Mouse (Mus musculus): Measurements from ENCODE around the gene Pla2g16. TPM values are rescaled to one million over a fixed set of nuclear protein-coding genes. Genes with fewer than 3 reads are reported as not detected.
A peak's percentile ranks its signal among the peaks of the same experiment; 100 is the strongest.

Gene Pla2g16
- 100 to 1,000 TPM in 1 of 2 experiments, 10 to 100 TPM in 1; 97.5 to 101 TPM for total RNA-seq (2021)
- long read RNA-seq, experiment 1, transcript Pla2g16-203 (5 exons, 1,901 nt), result minor isoform, 19 of 91 reads
- long read RNA-seq, experiment 1, transcript Pla2g16-201 (5 exons, 3,523 nt), result major isoform, 45 of 91 reads
- long read RNA-seq, experiment 1, partial matches to known transcripts, result 26 of 91 reads
- long read RNA-seq, experiment 1, other reads (novel, unspliced or antisense), result 1 of 91 reads
- long read RNA-seq, experiment 2, transcript Pla2g16-203 (5 exons, 1,901 nt), result minor isoform, 12 of 81 reads
- long read RNA-seq, experiment 2, transcript Pla2g16-201 (5 exons, 3,523 nt), result major isoform, 51 of 81 reads
- long read RNA-seq, experiment 2, partial matches to known transcripts, result 12 of 81 reads
- long read RNA-seq, experiment 2, other reads (novel, unspliced or antisense), result 6 of 81 reads

GRCm38 (mm10) chr19:7557328-7557822, at the start of gene Pla2g16:
TSS of gene Pla2g16 (plus strand) at chr19:7557459.
- DNase-seq, result peak; percentile 76

- DNase-seq, result no peak
These were observed 49.2 kb upstream of the Pla2g16 start for GRCm38 (mm10) chr19:7508026-7508425.

- no peak for DNase-seq
These were observed 40.8 kb upstream of the Pla2g16 start for GRCm38 (mm10) chr19:7516437-7516836.

- no peak for DNase-seq
These were observed 35.6 kb upstream of the Pla2g16 start for GRCm38 (mm10) chr19:7521619-7522018.

GRCm38 (mm10) chr19:7522856-7523255, 34.4 kb upstream of the Pla2g16 start:
- DNase-seq, result no peak

- DNase-seq, result no peak
These were observed 34.0 kb upstream of the Pla2g16 start for GRCm38 (mm10) chr19:7523292-7523691.

GRCm38 (mm10) chr19:7523781-7524180, 33.5 kb upstream of the Pla2g16 start:
- no peak for DNase-seq

- no peak for DNase-seq
These were observed 32.4 kb upstream of the Pla2g16 start for GRCm38 (mm10) chr19:7524879-7525278.

- DNase-seq, result peak; percentile 10
These were observed 28.4 kb upstream of the Pla2g16 start for GRCm38 (mm10) chr19:7528639-7529428.

- no peak for DNase-seq
These were observed 25.4 kb upstream of the Pla2g16 start for GRCm38 (mm10) chr19:7531906-7532305.

GRCm38 (mm10) chr19:7533891-7534290, 23.4 kb upstream of the Pla2g16 start:
- DNase-seq, result no peak

- no peak for DNase-seq
These were observed 8.3 kb upstream of the Pla2g16 start for GRCm38 (mm10) chr19:7548924-7549323.

- DNase-seq, result no peak
These were observed 5.5 kb upstream of the Pla2g16 start for GRCm38 (mm10) chr19:7551550-7552300.

GRCm38 (mm10) chr19:7552301-7552673, 5.0 kb upstream of the Pla2g16 start:
- DNase-seq, result no peak

- no peak for DNase-seq
These were observed 3.8 kb upstream of the Pla2g16 start for GRCm38 (mm10) chr19:7553441-7553840.

- no peak for DNase-seq
These were observed 2.4 kb upstream of the Pla2g16 start for GRCm38 (mm10) chr19:7554881-7555280.

GRCm38 (mm10) chr19:7556641-7557040, 618 bp upstream of the Pla2g16 start:
- DNase-seq, result no peak

GRCm38 (mm10) chr19:7557844-7558243, 585 bp downstream of the Pla2g16 start:
- DNase-seq, result no peak

- no peak for DNase-seq
These were observed 1.4 kb downstream of the Pla2g16 start for GRCm38 (mm10) chr19:7558675-7559074.

GRCm38 (mm10) chr19:7559986-7560385, 2.7 kb downstream of the Pla2g16 start:
- no peak for DNase-seq

- no peak for DNase-seq
These were observed 4.2 kb downstream of the Pla2g16 start for GRCm38 (mm10) chr19:7561456-7561855.

GRCm38 (mm10) chr19:7562601-7563129, 5.4 kb downstream of the Pla2g16 start:
- DNase-seq, result no peak

Measured in gastrocnemius, postnatal 25 days (tissue).